Mouse (Mus musculus): ENCODE results near the gene 4931406C07Rik. TPM values are rescaled to one million over a fixed set of nuclear protein-coding genes. Genes with fewer than 3 reads are reported as not detected.

The 4931406C07Rik gene
- total RNA-seq, 1 experiment, result 6.5 TPM

GRCm38 (mm10) chr9:15300056-15300455, 6.2 kb downstream of the 4931406C07Rik start:
- H3K27ac ChIP-seq (ENCODE audit: insufficient read depth, low read depth, low read length, poor library complexity, severe bottlenecking), result no peak overlapping the region
- H3K4me3 ChIP-seq (ENCODE audit: insufficient read depth in 1 of 2, low read depth in 1 of 2, low read length in 2 of 2, poor library complexity in 1 of 2, severe bottlenecking in 1 of 2), result no peak overlapping the region
- H3K9ac ChIP-seq (ENCODE audit: insufficient read depth, low read depth, low read length, poor library complexity, severe bottlenecking), result no peak overlapping the region
- no peaks in the 10 kb centered on the region for H3K4me1 ChIP-seq (ENCODE audit: control insufficient read depth in 2 of 2, insufficient read depth in 2 of 2, low read length in 2 of 2, poor library complexity in 1 of 2)
- no peaks in the 10 kb centered on the region for H3K9me3 ChIP-seq (ENCODE audit: control insufficient read depth, insufficient read depth, low read depth, low read length)
- in situ Hi-C loops (cut with MboI; ENCODE audit: low sequenced_read_pairs in 2 of 2, unreplicated experiment in 2 of 2), result no loop called here
- TF ChIP-seq ZNF384 (IDR thresholded peaks at IDR 0.05; ENCODE audit: low read depth, low read length) (no peak), HCFC1 (IDR thresholded peaks at IDR 0.05; ENCODE audit: borderline replicate concordance, insufficient read depth, low read length) (no peak), MAFK (IDR thresholded peaks at IDR 0.05; ENCODE audit: insufficient read depth, low read depth, low read length) (no peak), ZC3H11A (IDR thresholded peaks at IDR 0.05; ENCODE audit: borderline replicate concordance, low read depth, low read length) (no peak), CHD2 (IDR thresholded peaks at IDR 0.05; ENCODE audit: low read depth, low read length) (no peak)
- DNase-seq (ENCODE audit: low read depth, low spot score), result no peak
- H3K36me3 ChIP-seq (ENCODE audit: control insufficient read depth, insufficient read depth, low read length, poor library complexity, severe bottlenecking), result no peaks in the 10 kb centered on the region

GRCm38 (mm10) chr9:15298451-15298850, 7.8 kb downstream of the 4931406C07Rik start:
- H3K4me1 ChIP-seq (ENCODE audit: control insufficient read depth in 2 of 2, insufficient read depth in 2 of 2, low read length in 2 of 2, poor library complexity in 1 of 2), result no peaks in the 10 kb centered on the region
- no peak for TF ChIP-seq CHD2 (IDR thresholded peaks at IDR 0.05; ENCODE audit: low read depth, low read length)
- no peak for TF ChIP-seq ZC3H11A (IDR thresholded peaks at IDR 0.05; ENCODE audit: borderline replicate concordance, low read depth, low read length)
- no peak for TF ChIP-seq MAFK (IDR thresholded peaks at IDR 0.05; ENCODE audit: insufficient read depth, low read depth, low read length)
- TF ChIP-seq HCFC1 (IDR thresholded peaks at IDR 0.05; ENCODE audit: borderline replicate concordance, insufficient read depth, low read length), result no peak
- TF ChIP-seq ZNF384 (IDR thresholded peaks at IDR 0.05; ENCODE audit: low read depth, low read length), result no peak
- H3K9me3 ChIP-seq (ENCODE audit: control insufficient read depth, insufficient read depth, low read depth, low read length), result no peaks in the 10 kb centered on the region
- H3K27ac ChIP-seq (ENCODE audit: insufficient read depth, low read depth, low read length, poor library complexity, severe bottlenecking), result no peak overlapping the region
- no peak overlapping the region for H3K9ac ChIP-seq (ENCODE audit: insufficient read depth, low read depth, low read length, poor library complexity, severe bottlenecking)
- no peaks in the 10 kb centered on the region for H3K36me3 ChIP-seq (ENCODE audit: control insufficient read depth, insufficient read depth, low read length, poor library complexity, severe bottlenecking)
- H3K4me3 ChIP-seq (ENCODE audit: insufficient read depth in 1 of 2, low read depth in 1 of 2, low read length in 2 of 2, poor library complexity in 1 of 2, severe bottlenecking in 1 of 2), result no peak overlapping the region
- no peak for DNase-seq (ENCODE audit: low read depth, low spot score)
- in situ Hi-C loops (cut with MboI; ENCODE audit: low sequenced_read_pairs in 2 of 2, unreplicated experiment in 2 of 2), result no loop called here

GRCm38 (mm10) chr9:15297112-15297511, 9.1 kb downstream of the 4931406C07Rik start:
- Histone ChIP-seq H3K9ac (ENCODE audit: insufficient read depth, low read depth, low read length, poor library complexity, severe bottlenecking) (no peak overlapping the region), H3K4me1 (ENCODE audit: control insufficient read depth in 2 of 2, insufficient read depth in 2 of 2, low read length in 2 of 2, poor library complexity in 1 of 2) (no peaks in the 10 kb centered on the region), H3K36me3 (ENCODE audit: control insufficient read depth, insufficient read depth, low read length, poor library complexity, severe bottlenecking) (no peaks in the 10 kb centered on the region), H3K9me3 (ENCODE audit: control insufficient read depth, insufficient read depth, low read depth, low read length) (no peaks in the 10 kb centered on the region), H3K27ac (ENCODE audit: insufficient read depth, low read depth, low read length, poor library complexity, severe bottlenecking) (no peak overlapping the region), H3K4me3 (ENCODE audit: insufficient read depth in 1 of 2, low read depth in 1 of 2, low read length in 2 of 2, poor library complexity in 1 of 2, severe bottlenecking in 1 of 2) (no peak overlapping the region)
- DNase-seq (ENCODE audit: low read depth, low spot score), result no peak
- in situ Hi-C loops (cut with MboI; ENCODE audit: low sequenced_read_pairs in 2 of 2, unreplicated experiment in 2 of 2), result no loop called here
- no peak for TF ChIP-seq HCFC1 (IDR thresholded peaks at IDR 0.05; ENCODE audit: borderline replicate concordance, insufficient read depth, low read length)
- no peak for TF ChIP-seq MAFK (IDR thresholded peaks at IDR 0.05; ENCODE audit: insufficient read depth, low read depth, low read length)
- no peak for TF ChIP-seq ZNF384 (IDR thresholded peaks at IDR 0.05; ENCODE audit: low read depth, low read length)
- TF ChIP-seq CHD2 (IDR thresholded peaks at IDR 0.05; ENCODE audit: low read depth, low read length), result no peak
- TF ChIP-seq ZC3H11A (IDR thresholded peaks at IDR 0.05; ENCODE audit: borderline replicate concordance, low read depth, low read length), result no peak

GRCm38 (mm10) chr9:15289251-15289650, 17.0 kb downstream of the 4931406C07Rik start:
- H3K4me1 ChIP-seq (ENCODE audit: control insufficient read depth in 2 of 2, insufficient read depth in 2 of 2, low read length in 2 of 2, poor library complexity in 1 of 2), result peaks cover 0 to 6% of the 10 kb centered on the region in 2 experiments; a peak in 1 of 4 replicates
- H3K36me3 ChIP-seq (ENCODE audit: control insufficient read depth, insufficient read depth, low read length, poor library complexity, severe bottlenecking), result no peaks in the 10 kb centered on the region
- in situ Hi-C loops (cut with MboI; ENCODE audit: low sequenced_read_pairs in 2 of 2, unreplicated experiment in 2 of 2), result no loop called here
- TF ChIP-seq HCFC1 (IDR thresholded peaks at IDR 0.05; ENCODE audit: borderline replicate concordance, insufficient read depth, low read length) (no peak), MAFK (IDR thresholded peaks at IDR 0.05; ENCODE audit: insufficient read depth, low read depth, low read length) (no peak), CHD2 (IDR thresholded peaks at IDR 0.05; ENCODE audit: low read depth, low read length) (no peak), ZNF384 (IDR thresholded peaks at IDR 0.05; ENCODE audit: low read depth, low read length) (no peak), ZC3H11A (IDR thresholded peaks at IDR 0.05; ENCODE audit: borderline replicate concordance, low read depth, low read length) (no peak)
- no peak overlapping the region for H3K9ac ChIP-seq (ENCODE audit: insufficient read depth, low read depth, low read length, poor library complexity, severe bottlenecking)
- H3K27ac ChIP-seq (ENCODE audit: insufficient read depth, low read depth, low read length, poor library complexity, severe bottlenecking), result no peak overlapping the region
- DNase-seq (ENCODE audit: low read depth, low spot score), result no peak
- H3K9me3 ChIP-seq (ENCODE audit: control insufficient read depth, insufficient read depth, low read depth, low read length), result no peaks in the 10 kb centered on the region
- no peak overlapping the region for H3K4me3 ChIP-seq (ENCODE audit: insufficient read depth in 1 of 2, low read depth in 1 of 2, low read length in 2 of 2, poor library complexity in 1 of 2, severe bottlenecking in 1 of 2)

- in situ Hi-C loops (cut with MboI; ENCODE audit: low sequenced_read_pairs in 2 of 2, unreplicated experiment in 2 of 2), result no loop called here
- no peak overlapping the region for H3K9ac ChIP-seq (ENCODE audit: insufficient read depth, low read depth, low read length, poor library complexity, severe bottlenecking)
- TF ChIP-seq CHD2 (IDR thresholded peaks at IDR 0.05; ENCODE audit: low read depth, low read length) (no peak), ZC3H11A (IDR thresholded peaks at IDR 0.05; ENCODE audit: borderline replicate concordance, low read depth, low read length) (no peak), ZNF384 (IDR thresholded peaks at IDR 0.05; ENCODE audit: low read depth, low read length) (no peak), HCFC1 (IDR thresholded peaks at IDR 0.05; ENCODE audit: borderline replicate concordance, insufficient read depth, low read length) (no peak), MAFK (IDR thresholded peaks at IDR 0.05; ENCODE audit: insufficient read depth, low read depth, low read length) (no peak)
- no peak overlapping the region for H3K4me3 ChIP-seq (ENCODE audit: insufficient read depth in 1 of 2, low read depth in 1 of 2, low read length in 2 of 2, poor library complexity in 1 of 2, severe bottlenecking in 1 of 2)
- no peak for DNase-seq (ENCODE audit: low read depth, low spot score)
- peaks cover 0 to 6% of the 10 kb centered on the region in 2 experiments; a peak in 1 of 4 replicates for H3K4me1 ChIP-seq (ENCODE audit: control insufficient read depth in 2 of 2, insufficient read depth in 2 of 2, low read length in 2 of 2, poor library complexity in 1 of 2)
- H3K9me3 ChIP-seq (ENCODE audit: control insufficient read depth, insufficient read depth, low read depth, low read length), result no peaks in the 10 kb centered on the region
- no peak overlapping the region for H3K27ac ChIP-seq (ENCODE audit: insufficient read depth, low read depth, low read length, poor library complexity, severe bottlenecking)
- no peaks in the 10 kb centered on the region for H3K36me3 ChIP-seq (ENCODE audit: control insufficient read depth, insufficient read depth, low read length, poor library complexity, severe bottlenecking)
Observed at GRCm38 (mm10) chr9:15288402-15288801, 17.8 kb downstream of the 4931406C07Rik start.

Measured in ES-E14 (cell line).